Mouse (Mus musculus) myocyte (in vitro differentiated cells): ENCODE measurements around the gene Lnx2.

ENCODE experiments used
- CEBPB ChIP-seq: IDR thresholded peaks from 2 replicates; pipeline ENCODE4 v1.6.1; 2011; ENCODE audit warnings: mild to moderate bottlenecking, moderate library complexity; ENCODE audit not compliant: poor library complexity, insufficient read depth, severe bottlenecking
- E2F4 ChIP-seq: IDR thresholded peaks from one replicate; pipeline ENCODE4 v1.6.1; 2011; ENCODE audit warnings: mild to moderate bottlenecking, control low read depth, moderate library complexity; ENCODE audit not compliant: insufficient read depth
- MAX ChIP-seq: IDR thresholded peaks from one replicate; pipeline ENCODE4 v1.6.1; 2011; ENCODE audit warnings: low read depth, mild to moderate bottlenecking, control low read depth
- POLR2A ChIP-seq: IDR thresholded peaks from one replicate; pipeline ENCODE4 v1.6.1; 2011; ENCODE audit warnings: low read depth, mild to moderate bottlenecking, control low read depth, moderate library complexity; ENCODE audit not compliant: insufficient read length
- POLR2AphosphoS2 ChIP-seq: IDR thresholded peaks from one replicate; pipeline ENCODE4 v1.6.1; 2011; ENCODE audit warnings: low read depth, control low read depth; ENCODE audit not compliant: insufficient read length
- SRF ChIP-seq: IDR thresholded peaks from one replicate; pipeline ENCODE4 v1.6.1; 2011; ENCODE audit warnings: low read depth; ENCODE audit not compliant: control insufficient read depth, insufficient read length
- TCF12 ChIP-seq: IDR thresholded peaks from one replicate; pipeline ENCODE4 v1.6.1; 2011; ENCODE audit warnings: mild to moderate bottlenecking, control low read depth; ENCODE audit not compliant: poor library complexity, insufficient read depth, severe bottlenecking

DNA sequence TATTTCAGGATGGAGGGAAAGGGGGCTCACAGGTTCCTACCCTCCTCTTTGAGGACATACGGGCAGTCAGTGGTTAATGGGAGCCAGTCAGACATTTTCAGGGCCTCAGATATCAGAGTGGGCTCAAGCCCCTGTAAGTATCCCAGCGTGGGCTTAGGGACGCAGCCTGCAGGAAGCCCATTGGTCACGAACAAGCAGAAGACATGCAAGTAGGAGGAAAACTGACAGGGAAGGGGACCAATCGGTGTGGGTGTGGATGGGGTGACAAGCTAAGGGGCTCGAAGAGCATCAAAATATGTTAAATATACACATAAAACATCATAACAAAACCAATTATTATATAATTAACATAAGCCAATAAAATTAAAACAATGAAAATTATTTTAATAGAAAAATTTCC lies 22.1 kb downstream of the Lnx2 start:
- TF ChIP-seq SRF (no peak), E2F4 (no peak), CEBPB (no peak), TCF12 (no peak), MAX (no peak), POLR2A (no peak), POLR2AphosphoS2 (no peak)
